Mouse (Mus musculus) left cerebral cortex, adult 2 months (tissue): Measurements from ENCODE around the gene Tmem145. TPM values are rescaled to one million over a fixed set of nuclear protein-coding genes. Genes with fewer than 3 reads are reported as not detected.

Experiments
- DNase-seq, 2 experiments: peaks; one replicate each; pipeline ENCODE4 v3.0.0; 2021 to 2022; ENCODE audit warnings: low spot score in 2 of 2, mixed read lengths in 1 of 2; ENCODE audit errors: extremely low spot score in 1 of 2
- H3K27ac ChIP-seq: fragments of 200-600 bp; 2 replicates; pipeline ENCODE4 v1.8.1; 2022
- H3K4me3 ChIP-seq: fragments of 200-600 bp; 2 replicates; pipeline ENCODE4 v1.8.1; 2022
- CTCF ChIP-seq: fragments of 200-600 bp; IDR thresholded peaks from 2 replicates; pipeline ENCODE4 v1.8.1; 2022; ENCODE audit warnings: antibody characterized with exemption, mild to moderate bottlenecking, moderate library complexity
- intact Hi-C: fragments of 180-260 bp; cut with DNase I; formaldehyde crosslinking; loops from one replicate; pipeline ENCODE4 v1.15.1; 2025
- total RNA-seq, 2 experiments: library from RNA; stranded (reverse); gene quantifications; 2 replicates each; pipeline ENCODE4 v1.2.3; 2021

Gene Tmem145
- total RNA-seq, 2 experiments from 2014 or later: 51.8 to 59.3 TPM

- Histone ChIP-seq H3K4me3 (peak overlapping the region; percentile 63), H3K27ac (peak overlapping the region; percentile 98)
- peak; percentile 79 to 84 for DNase-seq
- TF ChIP-seq CTCF: peak; percentile 66
- intact Hi-C loops: loop anchor here (1.0 kb wide), 2 partner anchors 30 to 37 kb away; no protein-coding TSS in a partner anchor
These were observed 27.4 kb upstream of the Tmem145 start for GRCm38 (mm10) chr7:25278341-25279075.

DNA sequence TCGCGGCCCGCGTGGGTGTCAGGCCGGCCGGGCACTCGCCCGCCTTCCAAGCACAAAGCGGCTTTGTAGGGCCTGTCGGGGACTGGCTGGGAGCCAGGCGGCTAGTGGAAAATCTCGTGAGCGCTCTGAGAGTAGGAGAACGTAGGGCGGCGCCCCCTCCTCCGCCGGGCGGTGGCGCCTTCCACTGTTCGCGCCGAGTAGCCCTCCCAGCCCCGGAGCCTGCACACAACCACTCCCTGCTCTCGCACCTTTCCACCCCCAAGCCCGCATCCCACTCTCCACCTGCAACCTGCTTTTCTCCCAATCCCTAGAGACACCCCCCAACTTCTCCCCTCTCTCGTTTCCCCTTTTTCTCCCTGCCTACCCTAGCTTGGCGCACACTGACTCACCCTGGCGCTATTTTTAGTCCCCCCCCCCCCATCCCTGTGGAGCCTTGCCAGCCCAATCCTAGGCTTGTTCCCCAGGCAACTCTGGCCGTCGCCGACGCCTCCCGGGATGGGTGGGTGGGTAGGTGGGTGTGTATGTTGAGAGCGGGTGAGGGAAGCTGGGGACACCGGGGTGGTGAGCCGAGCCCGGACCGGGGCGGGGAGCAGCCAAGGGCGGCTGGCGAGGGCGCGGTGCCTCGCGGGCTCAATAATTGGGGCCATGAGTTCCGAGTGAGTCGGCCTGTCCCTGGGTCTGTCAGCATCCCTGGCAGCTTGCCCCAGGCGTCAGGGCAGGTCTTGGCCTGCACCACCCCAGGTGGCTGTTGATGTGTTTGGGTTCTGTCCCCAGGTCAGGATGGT, 26.6 kb upstream of the Tmem145 start:
- Histone ChIP-seq H3K4me3 (peak overlapping the region; percentile 63), H3K27ac (peak overlapping the region; percentile 98)
- intact Hi-C loops: no loop called here
- peak; percentile 35 for TF ChIP-seq CTCF
- DNase-seq: peak; percentile 87 to 91

GRCm38 (mm10) chr7:25279861-25280791, 25.8 kb upstream of the Tmem145 start:
- intact Hi-C loops: no loop called here
- Histone ChIP-seq H3K27ac (peak overlapping the region; percentile 98), H3K4me3 (peak overlapping the region; percentile 63)
- no peak for TF ChIP-seq CTCF
- peak; percentile 36 to 50 for DNase-seq

DNA sequence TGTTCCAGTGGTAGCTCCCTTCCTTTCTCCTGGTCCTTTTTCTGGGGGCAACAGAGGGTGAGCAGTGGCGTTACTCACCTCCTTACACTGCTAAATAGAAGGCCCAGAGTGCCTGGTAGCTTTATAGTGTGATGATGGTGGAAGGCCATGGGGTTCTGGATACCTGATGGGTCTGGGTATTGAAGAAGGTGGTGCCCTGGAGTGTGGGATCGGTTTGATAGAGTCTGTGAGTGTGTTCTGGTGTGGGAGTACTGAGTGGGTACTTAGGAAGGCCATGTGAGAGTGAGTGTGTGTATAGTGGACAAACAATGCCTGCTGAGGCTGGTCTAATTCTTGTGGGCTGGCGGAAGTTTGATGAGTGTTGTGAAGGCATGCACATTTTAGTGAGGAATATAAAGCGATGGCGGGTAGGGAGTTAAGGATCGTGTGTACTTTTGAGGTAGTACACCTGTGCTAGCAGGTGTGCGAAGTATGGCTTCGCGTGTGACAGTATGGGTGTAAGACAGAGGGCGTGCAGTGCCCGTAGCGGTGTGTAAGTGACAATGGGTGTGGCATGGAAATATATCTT, 24.7 kb upstream of the Tmem145 start:
- Histone ChIP-seq H3K27ac (peak overlapping the region; percentile 98), H3K4me3 (peak overlapping the region; percentile 81)
- no peak for DNase-seq
- intact Hi-C loops: no loop called here
- no peak for TF ChIP-seq CTCF

- Histone ChIP-seq H3K4me3 (peak overlapping the region; percentile 81), H3K27ac (peak overlapping the region; percentile 98)
- TF ChIP-seq CTCF: no peak; the same call in 1 of the 2 replicates
- DNase-seq: peak; percentile 96 to 97
- intact Hi-C loops: loop anchor here (1.0 kb wide), 2 partner anchors 15 to 34 kb away; partner anchors contain the start of gene Pafah1b3
These were observed 23.9 kb upstream of the Tmem145 start for GRCm38 (mm10) chr7:25281734-25282601.

DNA sequence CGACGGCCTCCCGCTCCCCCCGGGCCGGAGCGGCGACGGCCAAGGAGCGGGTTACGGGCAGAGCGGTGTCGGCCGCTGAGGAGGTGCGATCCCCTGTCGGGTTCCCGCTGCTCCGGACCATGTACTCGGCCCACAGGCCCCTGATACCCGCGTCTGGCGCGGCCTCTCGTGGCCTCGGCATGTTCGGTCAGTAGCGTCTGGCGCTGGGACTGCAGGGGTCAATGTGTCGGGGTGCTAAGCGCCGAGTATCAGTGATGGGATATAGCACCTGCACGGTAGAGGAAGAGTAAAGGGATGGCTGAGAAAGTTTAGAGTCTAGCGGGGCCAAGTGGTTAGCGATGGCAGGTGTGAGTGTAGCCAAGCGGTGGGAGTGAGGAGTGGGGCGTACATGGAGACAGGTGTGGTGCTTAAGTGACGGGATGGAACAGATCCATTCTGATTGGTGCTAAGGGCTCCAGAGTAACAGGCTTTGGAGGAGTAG, 23.1 kb upstream of the Tmem145 start:
- H3K4me3 ChIP-seq: peak overlapping the region; percentile 81
- TF ChIP-seq CTCF: no peak; the same call in 1 of the 2 replicates
- peak overlapping the region; percentile 81 for H3K27ac ChIP-seq
- DNase-seq: peak; percentile 30 to 34
- intact Hi-C loops: loop anchor here (1.0 kb wide), 2 partner anchors 15 to 34 kb away; partner anchors contain the start of gene Pafah1b3

- Histone ChIP-seq H3K4me3 (no peak overlapping the region), H3K27ac (no peak overlapping the region)
- intact Hi-C loops: no loop called here
- no peak for TF ChIP-seq CTCF
- DNase-seq: peak in 1 of 2 experiments; percentile 17
These were observed 22.3 kb upstream of the Tmem145 start for GRCm38 (mm10) chr7:25283637-25284036.

DNA sequence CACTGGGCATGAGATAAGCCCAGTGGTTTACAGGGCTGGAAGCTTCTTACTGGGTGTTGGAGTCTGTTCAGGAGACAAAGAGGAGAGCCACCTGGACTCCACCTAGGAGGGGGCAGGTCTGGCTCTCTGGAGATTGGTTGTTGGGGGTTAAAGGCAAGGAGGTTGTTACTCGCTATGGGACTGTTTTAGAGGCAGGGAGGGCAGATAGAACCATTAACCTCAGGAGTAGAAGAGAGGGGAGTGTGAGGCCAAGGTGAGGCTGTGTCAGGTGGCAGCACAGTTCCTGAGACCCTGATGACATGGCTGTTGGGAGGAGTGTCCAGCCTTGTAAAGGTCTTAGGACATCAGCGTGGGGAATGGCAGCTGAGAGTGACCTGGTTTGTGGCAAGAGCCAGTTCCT, 21.7 kb upstream of the Tmem145 start:
- intact Hi-C loops: no loop called here
- H3K4me3 ChIP-seq: no peak overlapping the region

DNA sequence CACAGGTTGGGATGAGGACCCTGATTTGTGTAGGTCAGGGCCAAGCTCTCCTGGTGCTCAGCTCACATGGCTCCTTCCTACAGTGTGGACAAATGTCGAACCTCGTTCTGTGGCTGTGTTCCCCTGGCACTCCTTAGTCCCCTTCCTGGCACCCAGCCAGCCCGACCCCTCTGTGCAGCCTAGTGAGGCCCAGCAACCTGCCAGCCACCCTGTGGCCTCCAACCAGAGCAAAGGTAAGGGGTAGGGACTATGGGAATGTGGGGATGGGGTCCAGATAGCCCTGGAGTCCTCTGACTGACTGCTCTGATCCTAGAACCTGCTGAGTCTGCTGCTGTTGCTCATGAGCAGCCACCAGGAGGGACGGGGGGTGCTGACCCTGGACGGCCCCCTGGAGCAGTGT, 21.1 kb upstream of the Tmem145 start:
- Histone ChIP-seq H3K27ac (no peak overlapping the region), H3K4me3 (no peak overlapping the region)
- no peak for TF ChIP-seq CTCF
- intact Hi-C loops: no loop called here
- DNase-seq: no peak

More for the DNA sequence above, 21.7 kb upstream of the Tmem145 start:
- H3K27ac ChIP-seq: no peak overlapping the region
- no peak for DNase-seq
- no peak for TF ChIP-seq CTCF
